Mouse (Mus musculus) right cerebral cortex, postnatal 14 days (tissue): ENCODE data around the gene Dedd.
A peak's percentile ranks its signal among the peaks of the same experiment; 100 is the strongest.
"Not testable (repeated sequence)": the region's sequence is repeated elsewhere in the genome, so short reads cannot be mapped to it uniquely, and the experiment has no call there.

ENCODE experiments used
- DNase-seq: peaks from one replicate; pipeline ENCODE4 v3.0.0; 2022

Gene Dedd

GRCm38 (mm10) chr1:171328839-171329432 is at the start of gene Dedd:
Gene Dedd (plus strand): TSS chr1:171329145.
- DNase-seq, result peak; percentile 92

- no peak for DNase-seq
Measured at GRCm38 (mm10) chr1:171279721-171280120, 49.2 kb upstream of the Dedd start.

GRCm38 (mm10) chr1:171280250-171280915 is 48.6 kb upstream of the Dedd start:
- DNase-seq, result no peak

GRCm38 (mm10) chr1:171280916-171281527 is 47.9 kb upstream of the Dedd start, which contains the start of gene Ppox:
Gene Ppox (minus strand): TSS chr1:171281186.
- peak; percentile 79 for DNase-seq

GRCm38 (mm10) chr1:171281528-171281923 is 47.4 kb upstream of the Dedd start:
- DNase-seq, result peak; percentile 78

GRCm38 (mm10) chr1:171282086-171282805 is 46.7 kb upstream of the Dedd start:
- no peak for DNase-seq

- DNase-seq, result no peak
Measured at GRCm38 (mm10) chr1:171283188-171284160, 45.5 kb upstream of the Dedd start.

- no peak for DNase-seq
Measured at GRCm38 (mm10) chr1:171284491-171284890, 44.5 kb upstream of the Dedd start.

- DNase-seq, result no peak
Measured at GRCm38 (mm10) chr1:171285096-171285892, 43.7 kb upstream of the Dedd start.

- no peak for DNase-seq
Measured at GRCm38 (mm10) chr1:171286517-171286916, 42.4 kb upstream of the Dedd start.

- peak; percentile 94 for DNase-seq
Measured at GRCm38 (mm10) chr1:171287136-171288081, 41.5 kb upstream of the Dedd start, which contains the start of gene Usp21. Gene Usp21 (minus strand): TSS chr1:171287991.

GRCm38 (mm10) chr1:171288328-171288727 is 40.6 kb upstream of the Dedd start:
- DNase-seq, result no peak

GRCm38 (mm10) chr1:171293351-171293750 is 35.6 kb upstream of the Dedd start:
- DNase-seq, result no peak

- DNase-seq, result no peak
Measured at GRCm38 (mm10) chr1:171293906-171294297, 35.0 kb upstream of the Dedd start.

- DNase-seq, result peak; percentile 65
Measured at GRCm38 (mm10) chr1:171294298-171295062, 34.5 kb upstream of the Dedd start, which contains the start of gene Ufc1. Gene Ufc1 (minus strand): TSS chr1:171295024.

GRCm38 (mm10) chr1:171295063-171295402 is 33.9 kb upstream of the Dedd start:
- DNase-seq, result no peak

GRCm38 (mm10) chr1:171298226-171298625 is 30.7 kb upstream of the Dedd start:
- DNase-seq, result no peak

- not testable (repeated sequence) for DNase-seq
Measured at GRCm38 (mm10) chr1:171306157-171306556, 22.8 kb upstream of the Dedd start.

GRCm38 (mm10) chr1:171309321-171309720 is 19.6 kb upstream of the Dedd start:
- no peak for DNase-seq
